Mouse (Mus musculus) sigmoid colon, adult 10 weeks (tissue): Measurements from ENCODE around the gene Ewsr1. TPM values are rescaled to one million over a fixed set of nuclear protein-coding genes. Genes with fewer than 3 reads are reported as not detected.

ENCODE experiments used
- polyA plus RNA-seq: library from polyadenylated mRNA; stranded (reverse); fragments of 350-450 nt; fragmentation: Illumina TruSeq; extraction: RNeasy Lipid Tissue Mini Kit (QIAGEN cat#74804); gene quantifications from one replicate; pipeline ENCODE4 v1.2.3, GENCODE M21; 2014; ENCODE audit warnings: low read depth, low replicate concordance

Gene Ewsr1
- 377 TPM for polyA plus RNA-seq

DNA sequence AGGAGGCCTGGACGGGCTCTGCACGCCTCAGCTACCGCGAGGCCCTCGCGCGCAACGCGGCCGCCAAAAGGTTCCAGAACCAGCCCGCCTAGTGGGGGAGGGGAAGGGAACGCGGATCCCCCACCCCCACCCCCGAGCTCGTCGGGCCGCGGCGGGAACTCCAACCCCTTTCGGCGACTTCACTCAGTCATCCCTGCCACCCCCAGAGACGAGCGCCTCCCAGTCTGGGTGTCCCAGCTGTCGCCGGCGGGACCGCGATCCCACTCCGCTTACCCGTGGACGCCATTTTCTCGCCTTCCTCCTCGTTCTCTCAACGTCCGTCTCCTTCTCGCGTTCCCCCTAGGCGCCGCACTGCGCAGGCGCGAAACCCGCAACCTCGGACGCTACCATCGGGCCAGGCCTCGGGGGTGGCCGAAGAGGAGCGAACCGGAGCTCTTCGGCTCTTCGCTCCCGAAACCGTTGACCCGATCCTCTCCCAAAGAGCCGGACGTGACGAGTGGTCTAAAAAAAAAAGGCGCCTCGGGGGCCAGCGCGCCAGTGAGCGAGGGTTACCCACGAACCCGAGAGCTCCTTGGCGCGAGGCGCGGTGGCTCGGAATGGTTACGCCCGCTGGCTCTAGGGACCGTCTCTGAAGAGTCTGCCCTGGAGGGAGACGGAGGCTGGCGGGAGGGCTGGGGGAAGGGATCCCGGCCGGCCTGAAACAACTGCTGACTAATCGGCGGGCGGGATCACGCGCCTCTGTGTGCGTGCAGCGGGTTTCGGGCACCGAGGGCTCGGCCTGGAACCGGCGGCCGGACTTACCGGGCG is at the start of gene Ewsr1, which contains the start of gene Rhbdd3:
Gene Ewsr1 (minus strand): TSS at position 531 of the 807 bp plus-strand sequence.
Gene Rhbdd3 (plus strand): TSS at position 191 of the 807 bp plus-strand sequence.

GRCm38 (mm10) chr11:5065056-5065821 is 33.8 kb downstream of the Ewsr1 start, which contains the start of gene Gas2l1:
Gene Gas2l1, minus strand, starts transcription at chr11:5065327.

GRCm38 (mm10) chr11:5057856-5058641 is 41.0 kb downstream of the Ewsr1 start, which contains the start of gene Rasl10a:
Gene Rasl10a, plus strand, starts transcription at chr11:5058128.

Other genes starting within 250 kb of the Ewsr1 start
- gene Nf2, start 249.7 kb downstream of the Ewsr1 start, polyA plus RNA-seq, result 118 TPM
- gene Nipsnap1, start 225.3 kb downstream of the Ewsr1 start, polyA plus RNA-seq, result 40.5 TPM
- gene Thoc5, start 203.9 kb downstream of the Ewsr1 start, polyA plus RNA-seq, result 8.1 TPM
- gene Nefh, start 151.2 kb downstream of the Ewsr1 start, polyA plus RNA-seq, result 0.32 TPM
- 75.1 TPM for gene Ap1b1, start 112.4 kb downstream of the Ewsr1 start, polyA plus RNA-seq
- not detected for gene Rasl10a, start 41.1 kb downstream of the Ewsr1 start, polyA plus RNA-seq
- gene Gas2l1, start 33.9 kb downstream of the Ewsr1 start, polyA plus RNA-seq, result 3.5 TPM
- gene Rhbdd3, start 340 bp downstream of the Ewsr1 start, polyA plus RNA-seq, result 0.44 TPM
- gene Emid1, start 53.0 kb upstream of the Ewsr1 start, polyA plus RNA-seq, result not detected
- gene Kremen1, start 162.3 kb upstream of the Ewsr1 start, polyA plus RNA-seq, result 4.6 TPM